ENCODE assay signal across 21 mouse cellular contexts in the genomic region with DNA sequence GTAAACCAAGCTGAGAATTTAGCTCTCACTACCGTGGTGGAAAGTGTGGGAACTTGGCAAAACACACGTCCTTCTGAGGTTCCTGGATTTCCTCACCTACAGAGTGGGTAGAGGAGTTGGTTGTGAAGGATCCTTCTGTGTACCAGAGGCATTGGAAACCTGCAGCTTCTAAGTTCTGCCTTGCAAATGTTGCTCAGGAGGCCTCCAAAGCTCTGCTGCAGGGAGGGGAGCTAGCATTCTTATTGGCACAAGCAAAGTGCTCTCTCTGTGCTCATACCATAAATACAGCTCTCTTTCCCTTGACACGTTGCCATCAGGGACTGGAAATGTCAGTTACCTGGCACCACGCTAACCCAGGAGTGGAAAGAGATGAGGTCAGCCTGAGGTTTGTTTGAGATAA.
A peak's percentile ranks its signal among the peaks of the same experiment; 100 is the strongest.
DNase-seq lines count a peak whose midpoint lies in the region; ATAC-seq and TF ChIP-seq lines count a peak whose summit lies in the region.
"Had no signal": no experiment of that assay in that cellular context is flagged by ENCODE, and none has a peak within 500 bp of the region (broad histone marks: within the 10 kb centered on the region; RNA-seq: fewer than 3 reads in every experiment).

No protein-coding gene starts in this region.

- H3K4me1 ChIP-seq in cerebellum, adult 2 months (ENCODE audit: control insufficient read depth, insufficient read depth, low read length), result peaks cover 13% of the 10 kb centered on the region
- H3K4me1 ChIP-seq: embryonic facial prominence, embryonic 13.5 days; liver, embryonic 12.5 days; lung, embryonic 15.5 days; stomach, embryonic 15.5 days had no signal

- ATAC-seq in inflammation-experienced regulatory T-cells, adult 6 months, result peak; percentile 27
- no peak for ATAC-seq in erythroblast, adult 5-6 weeks (replicated peaks; ENCODE audit: low FRiP score, poor library complexity, severe bottlenecking)
- ATAC-seq: hindbrain, postnatal 0 days; liver, embryonic 12.5 days had no signal

- intact Hi-C loops in gastrocnemius, postnatal 14 days (cut with DNase I; ENCODE audit: low total_unique reads), result no loop called here

- H3K27me3 ChIP-seq in cerebellum, adult 2 months (ENCODE audit: control insufficient read depth, insufficient read depth, low read length), result no peaks in the 10 kb centered on the region
- H3K27me3 ChIP-seq: CH12.LX; embryonic facial prominence, embryonic 13.5 days; forebrain, embryonic 12.5 days; liver, embryonic 12.5 days; lung, embryonic 15.5 days; stomach, embryonic 15.5 days had no signal

- H3K4me3 ChIP-seq in cerebellum, adult 2 months (replicated peaks; ENCODE audit: insufficient read depth, low read depth, low read length), result no peak overlapping the region
- H3K4me3 ChIP-seq: embryonic facial prominence, embryonic 13.5 days; forebrain, embryonic 12.5 days; liver, embryonic 12.5 days; lung, embryonic 15.5 days; stomach, embryonic 15.5 days had no signal

- peak; percentile 11 for DNase-seq in gastrocnemius, adult 18-20 months (ENCODE audit: low spot score)
- no peak for DNase-seq in gastrocnemius, postnatal 14 days
- peak; percentile 59 for DNase-seq in right cerebral cortex, adult 18-20 months
- no peak for DNase-seq in right cerebral cortex, postnatal 14 days
- DNase-seq in cerebellum, adult 2 months, result peak; percentile 44 to 77
- no peak for DNase-seq in gastrocnemius, postnatal 10 days
- DNase-seq: gastrocnemius, postnatal 36 days; heart, postnatal 36 days; kidney, adult 8-10 months; kidney, postnatal 4 days; spleen, adult 18-20 months; thymus, postnatal 36 days had no signal

- 23% methylated on average over 4 of the region's 4 CpGs for WGBS in cerebellum, adult 2 months

- no peak for TF ChIP-seq POLR2A in cerebellum, adult 2 months (IDR thresholded peaks at IDR 0.05; ENCODE audit: borderline replicate concordance, insufficient read depth, low read length)

- peak overlapping the region; percentile 24; the same call in 1 of the 2 replicates for H3K27ac ChIP-seq in cerebellum, adult 2 months (ENCODE audit: insufficient read depth, low read length)
- H3K27ac ChIP-seq: embryonic facial prominence, embryonic 13.5 days; forebrain, embryonic 12.5 days; hindbrain, postnatal 0 days; liver, embryonic 12.5 days; lung, embryonic 15.5 days; stomach, embryonic 15.5 days had no signal

- TF ChIP-seq CTCF in cerebellum, adult 2 months (IDR thresholded peaks at IDR 0.05; ENCODE audit: borderline replicate concordance, insufficient read depth, low read depth, low read length), result no peak

Comparison
In these comparisons a context has a peak if more than half of its experiments do, and no peak if none do; other contexts are left out.
1. DNase-seq: peak in gastrocnemius, adult 18-20 months (single experiment), right cerebral cortex, adult 18-20 months (single experiment) and cerebellum, adult 2 months (2 of 2); none in gastrocnemius, postnatal 14 days (single experiment), right cerebral cortex, postnatal 14 days (single experiment) and gastrocnemius, postnatal 10 days (single experiment).